Mouse (Mus musculus) midbrain, embryonic 15.5 days (tissue): ENCODE results near the gene Rnf157. TPM values are rescaled to one million over a fixed set of nuclear protein-coding genes. Genes with fewer than 3 reads are reported as not detected.

Source experiments
- ATAC-seq: fragments of 200-750 bp; cut with Nextera tagmentation; replicated peaks from 2 replicates; pipeline ENCODE4 v1.8.0; 2017; ENCODE audit warnings: moderate TSS enrichment
- H3K27ac ChIP-seq: fragments of 300-500 bp; sonication (generic); 2 replicates; pipeline ENCODE4 v1.5.1; 2015; ENCODE audit warnings: mild to moderate bottlenecking, inconsistent platforms
- H3K27me3 ChIP-seq: fragments of 300-500 bp; sonication (generic); replicated peaks from 2 replicates; pipeline ENCODE4 v1.6.1; 2015; ENCODE audit warnings: inconsistent platforms
- H3K36me3 ChIP-seq: fragments of 300-500 bp; sonication (generic); replicated peaks from 2 replicates; pipeline ENCODE4 v1.6.1; 2015; ENCODE audit warnings: inconsistent platforms
- H3K4me1 ChIP-seq: fragments of 300-500 bp; sonication (generic); 2 replicates; pipeline ENCODE4 v1.6.1; 2015; ENCODE audit warnings: inconsistent platforms
- H3K4me2 ChIP-seq: fragments of 300-500 bp; sonication (generic); 2 replicates; pipeline ENCODE4 v1.6.1; 2015; ENCODE audit warnings: inconsistent platforms, mild to moderate bottlenecking, moderate library complexity
- H3K4me3 ChIP-seq: fragments of 300-500 bp; sonication (generic); 2 replicates; pipeline ENCODE4 v1.5.1; 2015; ENCODE audit warnings: mild to moderate bottlenecking, inconsistent platforms
- H3K9ac ChIP-seq: fragments of 300-500 bp; sonication (generic); 2 replicates; pipeline ENCODE4 v1.6.1; 2015; ENCODE audit warnings: mild to moderate bottlenecking, inconsistent platforms
- H3K9me3 ChIP-seq: fragments of 300-500 bp; sonication (generic); 2 replicates; pipeline ENCODE4 v1.6.1; 2016; ENCODE audit warnings: inconsistent platforms
- WGBS: fragments of 180-500 bp; shearing (Covaris S2); methylation state at CpG from one replicate; pipeline ENCODE4 v1.1.7; 2015; ENCODE audit warnings: mixed read lengths; 5-methylcytosine and 5-hydroxymethylcytosine counted together
- polyA plus RNA-seq: library from polyadenylated mRNA; unstranded; fragments of >200 nt; fragmentation: Nextera tagmentation; extraction: Ambion mirVana; gene quantifications from 2 replicates; pipeline ENCODE4 v1.2.1, GENCODE M21; 2015

Rnf157 gene
- 66.1 and 68.0 TPM in 2 replicates for polyA plus RNA-seq

GRCm38 (mm10) chr11:116412904-116413630, at the start of gene Rnf157:
Gene Rnf157, minus strand, starts transcription at chr11:116413032.
- no peaks in the 10 kb centered on the region for H3K9me3 ChIP-seq
- H3K27me3 ChIP-seq: no peaks in the 10 kb centered on the region
- H3K27ac ChIP-seq: peak within 1 kb of the TSS; percentile 95
- no peaks in the 10 kb centered on the region for H3K36me3 ChIP-seq
- H3K9ac ChIP-seq: peak within 1 kb of the TSS; percentile 68
- H3K4me2 ChIP-seq: peak within 1 kb of the TSS; percentile 76
- WGBS: 2% methylated on average over 76 of the region's 82 CpGs
- peaks cover 24% of the 10 kb centered on the region for H3K4me1 ChIP-seq
- peak; percentile 97 for ATAC-seq
- peak within 1 kb of the TSS; percentile 67 for H3K4me3 ChIP-seq

DNA sequence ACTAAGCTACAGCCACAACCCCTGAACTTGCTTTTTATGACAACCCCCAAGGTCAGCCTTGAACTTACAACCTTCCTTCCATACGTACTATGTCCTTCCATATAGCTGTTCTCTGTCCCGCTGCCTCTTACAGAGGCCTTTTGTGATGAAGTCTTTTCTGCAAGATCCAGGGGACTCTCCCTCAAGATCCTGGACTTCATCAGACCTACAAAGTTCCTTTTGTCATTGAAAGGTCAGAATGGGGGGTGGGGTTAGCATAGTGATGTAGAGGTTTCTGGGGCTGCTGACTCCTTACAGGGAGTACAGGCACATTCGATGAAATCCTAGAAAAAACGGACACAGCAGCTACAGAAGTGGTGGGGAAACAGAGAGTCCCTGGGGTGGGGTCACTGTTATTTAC, 47.0 kb upstream of the Rnf157 start:
- H3K27me3 ChIP-seq: no peaks in the 10 kb centered on the region
- H3K9me3 ChIP-seq: no peaks in the 10 kb centered on the region
- WGBS: 64% methylated on average over 4 of the region's 4 CpGs
- ATAC-seq: no peak
- H3K36me3 ChIP-seq: no peaks in the 10 kb centered on the region
- no peak overlapping the region for H3K27ac ChIP-seq
- H3K4me1 ChIP-seq: no peaks in the 10 kb centered on the region
- H3K4me2 ChIP-seq: no peak overlapping the region
- no peak overlapping the region for H3K4me3 ChIP-seq
- H3K9ac ChIP-seq: no peak overlapping the region

- Histone ChIP-seq H3K27me3 (no peaks in the 10 kb centered on the region), H3K4me2 (no peak overlapping the region), H3K36me3 (no peaks in the 10 kb centered on the region), H3K4me1 (no peaks in the 10 kb centered on the region), H3K9me3 (no peaks in the 10 kb centered on the region), H3K4me3 (no peak overlapping the region), H3K9ac (no peak overlapping the region), H3K27ac (no peak overlapping the region)
- ATAC-seq: no peak
- 85% methylated on average over 8 of the region's 8 CpGs for WGBS
Observed at GRCm38 (mm10) chr11:116456234-116456633, 43.4 kb upstream of the Rnf157 start.

GRCm38 (mm10) chr11:116453889-116454288, 41.1 kb upstream of the Rnf157 start:
- no peaks in the 10 kb centered on the region for H3K36me3 ChIP-seq
- ATAC-seq: no peak
- WGBS: 92% methylated on average over 10 of the region's 10 CpGs

DNA sequence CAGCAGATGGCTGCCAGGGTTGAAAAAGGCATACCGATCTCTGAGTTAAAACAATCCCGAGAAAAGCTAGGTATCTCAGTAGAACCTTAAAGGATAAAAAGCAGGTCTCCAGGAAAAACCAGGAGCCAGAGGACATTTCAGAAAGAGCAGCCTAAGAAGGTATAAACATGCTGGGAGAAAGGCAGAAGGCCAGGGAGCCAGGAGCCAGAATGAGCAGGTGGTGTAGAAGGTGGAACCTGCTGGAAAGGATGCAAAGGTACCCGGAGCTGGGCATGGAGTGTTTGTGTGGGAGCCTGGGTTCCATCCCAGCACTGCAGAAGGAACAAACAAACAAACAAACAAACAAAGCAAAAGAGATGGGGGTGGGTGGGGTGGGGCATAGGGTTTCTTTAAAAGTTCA, 36.5 kb upstream of the Rnf157 start:
- Histone ChIP-seq H3K27me3 (peaks cover 10% of the 10 kb centered on the region), H3K9ac (no peak overlapping the region), H3K27ac (no peak overlapping the region), H3K4me3 (no peak overlapping the region), H3K4me1 (peaks cover 3% of the 10 kb centered on the region), H3K9me3 (no peaks in the 10 kb centered on the region), H3K36me3 (no peaks in the 10 kb centered on the region), H3K4me2 (no peak overlapping the region)
- no peak for ATAC-seq
- 93% methylated on average over 3 of the region's 3 CpGs for WGBS

More at GRCm38 (mm10) chr11:116453889-116454288, 41.1 kb upstream of the Rnf157 start:
- Histone ChIP-seq H3K4me2 (no peak overlapping the region), H3K9me3 (no peaks in the 10 kb centered on the region), H3K4me1 (no peaks in the 10 kb centered on the region), H3K9ac (no peak overlapping the region), H3K27ac (no peak overlapping the region), H3K27me3 (no peaks in the 10 kb centered on the region), H3K4me3 (no peak overlapping the region)

- no peak overlapping the region for H3K9ac ChIP-seq
- no peaks in the 10 kb centered on the region for H3K36me3 ChIP-seq
- peaks cover 3% of the 10 kb centered on the region for H3K4me1 ChIP-seq
- H3K4me2 ChIP-seq: no peak overlapping the region
- 64% methylated on average over 5 of the region's 5 CpGs for WGBS
- H3K9me3 ChIP-seq: no peaks in the 10 kb centered on the region
- no peak for ATAC-seq
- no peak overlapping the region for H3K4me3 ChIP-seq
- H3K27me3 ChIP-seq: peaks cover 10% of the 10 kb centered on the region
- no peak overlapping the region for H3K27ac ChIP-seq
Observed at GRCm38 (mm10) chr11:116447822-116448221, 35.0 kb upstream of the Rnf157 start.

- 17% methylated on average over 19 of the region's 19 CpGs for WGBS
- 0 out of 2 replicates have a peak, but pooled peaks have one; percentile 28 for ATAC-seq
- H3K36me3 ChIP-seq: no peaks in the 10 kb centered on the region
- no peak overlapping the region for H3K4me3 ChIP-seq
- H3K27ac ChIP-seq: no peak overlapping the region
- peaks cover 3% of the 10 kb centered on the region for H3K4me1 ChIP-seq
- H3K9me3 ChIP-seq: no peaks in the 10 kb centered on the region
- H3K27me3 ChIP-seq: peaks cover 10% of the 10 kb centered on the region
- 0 out of 2 replicates have a peak overlapping the region, but pooled peaks have one; percentile 11 for H3K9ac ChIP-seq
- H3K4me2 ChIP-seq: no peak overlapping the region
Observed at GRCm38 (mm10) chr11:116446308-116446887, 33.6 kb upstream of the Rnf157 start.

GRCm38 (mm10) chr11:116445596-116446307, 32.9 kb upstream of the Rnf157 start:
- Histone ChIP-seq H3K27ac (no peak overlapping the region), H3K4me1 (peaks cover 3% of the 10 kb centered on the region), H3K4me3 (no peak overlapping the region), H3K27me3 (peaks cover 10% of the 10 kb centered on the region), H3K9me3 (no peaks in the 10 kb centered on the region), H3K4me2 (no peak overlapping the region), H3K36me3 (no peaks in the 10 kb centered on the region), H3K9ac (no peak overlapping the region)
- 27% methylated on average over 16 of the region's 16 CpGs for WGBS
- peak; percentile 37 for ATAC-seq

DNA sequence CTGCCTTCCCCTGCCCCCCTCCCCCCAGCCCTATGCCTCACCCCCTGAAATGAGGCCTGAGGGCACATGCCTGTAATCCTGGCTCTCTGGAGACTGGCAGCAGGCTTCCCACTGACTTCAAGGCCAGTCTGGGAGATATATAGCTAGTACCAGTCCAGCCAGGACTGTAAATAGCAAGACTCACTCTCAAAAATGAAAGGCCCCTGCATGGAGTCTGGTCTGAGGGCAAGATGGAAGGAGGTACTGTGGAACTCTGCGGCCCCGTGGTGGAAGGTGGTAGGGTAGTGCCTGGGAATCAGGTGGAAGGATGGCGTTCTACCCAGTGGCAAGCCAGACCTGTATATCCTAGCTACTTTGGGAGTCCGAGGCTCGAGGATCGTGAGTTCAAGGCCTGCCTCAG, 31.1 kb upstream of the Rnf157 start:
- no peaks in the 10 kb centered on the region; the same call in 1 of the 2 replicates for H3K36me3 ChIP-seq
- H3K4me1 ChIP-seq: peaks cover 3% of the 10 kb centered on the region
- no peak overlapping the region for H3K27ac ChIP-seq
- no peak overlapping the region for H3K4me2 ChIP-seq
- H3K4me3 ChIP-seq: no peak overlapping the region
- no peak for ATAC-seq
- WGBS: 86% methylated on average over 6 of the region's 6 CpGs
- no peaks in the 10 kb centered on the region for H3K9me3 ChIP-seq
- peaks cover 10% of the 10 kb centered on the region for H3K27me3 ChIP-seq
- no peak overlapping the region for H3K9ac ChIP-seq

DNA sequence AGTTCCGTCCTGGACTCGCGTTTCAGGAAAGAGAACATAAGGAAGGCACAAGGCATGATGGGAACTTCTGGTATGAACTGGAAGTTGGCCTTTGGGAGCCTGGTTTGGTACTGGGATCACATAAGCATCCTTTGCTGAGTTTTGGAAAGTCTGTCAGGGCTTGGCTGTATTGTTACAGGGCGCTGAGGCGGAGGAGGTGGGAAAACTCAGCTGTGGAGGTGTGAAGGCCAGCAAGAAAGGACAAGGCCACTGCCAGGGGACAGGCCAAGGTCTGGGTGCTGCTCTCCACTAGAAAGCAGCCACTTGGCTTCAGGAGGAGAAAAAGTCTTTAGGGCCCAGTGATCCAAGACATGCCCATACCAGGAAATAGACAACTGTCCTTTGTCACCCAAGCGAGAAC, 30.5 kb upstream of the Rnf157 start:
- Histone ChIP-seq H3K27me3 (peaks cover 10% of the 10 kb centered on the region), H3K9ac (no peak overlapping the region), H3K4me1 (peaks cover 3% of the 10 kb centered on the region), H3K27ac (no peak overlapping the region), H3K4me2 (no peak overlapping the region), H3K36me3 (no peaks in the 10 kb centered on the region; the same call in 1 of the 2 replicates), H3K9me3 (no peaks in the 10 kb centered on the region), H3K4me3 (no peak overlapping the region)
- no peak for ATAC-seq
- 80% methylated on average over 6 of the region's 6 CpGs for WGBS

- WGBS: 74% methylated on average over 6 of the region's 6 CpGs
- H3K36me3 ChIP-seq: no peaks in the 10 kb centered on the region; the same call in 1 of the 2 replicates
- no peaks in the 10 kb centered on the region for H3K9me3 ChIP-seq
- ATAC-seq: no peak
- H3K4me3 ChIP-seq: no peak overlapping the region
- H3K4me2 ChIP-seq: no peak overlapping the region
- no peak overlapping the region for H3K9ac ChIP-seq
- H3K4me1 ChIP-seq: peaks cover 3% of the 10 kb centered on the region
- peaks cover 10% of the 10 kb centered on the region for H3K27me3 ChIP-seq
- H3K27ac ChIP-seq: no peak overlapping the region
Observed at GRCm38 (mm10) chr11:116442867-116443177, 30.0 kb upstream of the Rnf157 start.

DNA sequence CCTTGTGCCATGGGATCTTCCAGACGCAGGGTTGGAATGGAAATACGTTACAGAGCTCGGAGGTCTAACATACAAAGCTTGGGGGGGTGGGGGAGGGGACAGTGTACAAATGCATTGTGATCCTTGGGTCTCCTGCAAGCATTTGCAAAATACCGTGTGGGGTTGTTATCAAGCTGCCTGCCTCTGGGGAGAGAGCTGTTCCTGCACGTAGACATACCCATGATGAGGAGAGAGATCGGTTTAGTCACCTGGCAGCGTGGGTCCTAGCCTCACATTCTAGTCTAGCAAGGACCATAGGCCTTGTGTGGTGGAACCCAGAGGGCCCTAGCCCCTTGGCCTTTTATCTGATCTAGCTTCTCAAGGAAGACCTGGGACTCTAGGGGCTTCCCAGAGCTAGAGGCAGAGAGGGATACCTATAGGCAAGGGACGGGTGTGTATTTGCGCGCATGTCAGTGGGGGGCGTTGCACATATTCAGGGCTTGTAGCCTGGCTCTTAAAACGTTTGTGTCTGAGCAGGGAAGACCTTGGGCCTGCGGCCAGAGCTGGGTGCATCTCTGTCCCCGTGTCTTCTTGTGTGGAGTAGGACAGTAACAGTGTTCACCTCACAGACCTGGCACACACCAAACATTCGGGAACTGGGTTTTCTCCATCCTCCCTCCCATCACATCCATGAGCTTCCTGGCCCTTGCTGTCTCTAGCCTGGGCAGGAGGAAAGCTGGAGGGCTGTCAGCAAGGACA, 29.5 kb upstream of the Rnf157 start:
- Histone ChIP-seq H3K9me3 (no peaks in the 10 kb centered on the region), H3K27ac (no peak overlapping the region), H3K27me3 (peaks cover 10% of the 10 kb centered on the region), H3K4me3 (no peak overlapping the region), H3K4me1 (peaks cover 7% of the 10 kb centered on the region), H3K9ac (no peak overlapping the region), H3K4me2 (no peak overlapping the region), H3K36me3 (no peaks in the 10 kb centered on the region; the same call in 1 of the 2 replicates)
- no peak for ATAC-seq
- WGBS: 76% methylated on average over 15 of the region's 15 CpGs
